Mouse (Mus musculus) CD4-positive, CD25-positive, alpha-beta regulatory T cell, adult 2 months (primary cell): ENCODE data around the gene Havcr1.

ENCODE experiments used
- DNase-seq: peaks from one replicate; pipeline ENCODE4 v3.0.0-alpha.2; 2012; ENCODE audit warnings: low read depth, low spot score

Havcr1 gene

GRCm38 (mm10) chr11:46819930-46820329 lies 85.0 kb downstream of the Havcr1 start:
- DNase-seq = no peak
